Mouse (Mus musculus) T-cell, adult 66 days (primary cell): ENCODE measurements around the gene Pdcl3. TPM values are rescaled to one million over a fixed set of nuclear protein-coding genes. Genes with fewer than 3 reads are reported as not detected.

Experiments
- total RNA-seq, 2 experiments: library from RNA; stranded (reverse); gene quantifications; 3 replicates in 1 of 2; 4 replicates in 1 of 2; pipeline ENCODE4 v1.2.4; 2023

Pdcl3 gene
- total RNA-seq = 10 to 100 TPM; 37.0 to 41.0 TPM

GRCm38 (mm10) chr1:38985308-38985707, at the start of gene Pdcl3:
TSS of gene Pdcl3 (plus strand) at chr1:38985608.

GRCm38 (mm10) chr1:38938849-38939248, 46.6 kb upstream of the Pdcl3 start, which contains the start of gene Nms:
TSS of gene Nms (plus strand) at chr1:38939149.

Other genes starting within 250 kb of the Pdcl3 start
- not detected for gene Lonrf2, start 148.9 kb upstream of the Pdcl3 start, total RNA-seq
- 10 to 100 TPM; 25.7 to 28.5 TPM for gene Chst10, start 87.4 kb upstream of the Pdcl3 start, total RNA-seq
- gene Nms, start 46.5 kb upstream of the Pdcl3 start, total RNA-seq = not detected
- 1 to 10 TPM in 1 of 2 experiments, under 1 TPM in 1; 0.98 to 1.9 TPM for gene Npas2, start 208.1 kb downstream of the Pdcl3 start, total RNA-seq